Mouse (Mus musculus): ENCODE results near the gene Atf6.

- no peak for TF ChIP-seq CTCF (IDR thresholded peaks at IDR 0.05; ENCODE audit: low read depth, low read length)
- no peak for TF ChIP-seq POLR2A (IDR thresholded peaks at IDR 0.05; ENCODE audit: borderline replicate concordance, low read depth, low read length)
Measured at GRCm38 (mm10) chr1:170795741-170796347, 71.7 kb downstream of the Atf6 start.
